Mouse (Mus musculus): ENCODE data around the gene Gm8897.
"Not testable (repeated sequence)": the region's sequence is repeated elsewhere in the genome, so short reads cannot be mapped to it uniquely, and the experiment has no call there.

The Gm8897 gene

DNA sequence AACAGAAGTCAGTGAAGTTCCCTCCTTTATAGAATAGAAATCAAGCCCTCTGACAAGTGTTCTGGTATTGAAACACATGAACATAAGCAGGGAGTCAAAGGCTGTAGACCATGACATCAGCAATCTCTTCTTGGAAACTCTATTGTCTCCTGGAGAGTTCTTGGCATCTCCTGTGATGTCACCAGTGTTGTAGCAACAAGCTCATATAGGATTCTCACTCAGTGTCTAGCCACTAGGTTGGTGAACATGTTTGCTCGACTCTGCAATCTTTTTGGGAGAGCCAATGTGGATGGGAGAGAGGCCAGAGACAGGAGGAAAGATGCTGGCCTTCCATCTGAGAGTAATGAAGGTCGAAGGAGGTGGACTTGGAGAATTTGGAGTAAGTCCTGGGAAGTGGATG, at the start of gene Gm8897:
Gm8897 (plus strand) TSS at position 301 of the 400 bp plus-strand sequence.
- DNase-seq, result not testable (repeated sequence)

DNA sequence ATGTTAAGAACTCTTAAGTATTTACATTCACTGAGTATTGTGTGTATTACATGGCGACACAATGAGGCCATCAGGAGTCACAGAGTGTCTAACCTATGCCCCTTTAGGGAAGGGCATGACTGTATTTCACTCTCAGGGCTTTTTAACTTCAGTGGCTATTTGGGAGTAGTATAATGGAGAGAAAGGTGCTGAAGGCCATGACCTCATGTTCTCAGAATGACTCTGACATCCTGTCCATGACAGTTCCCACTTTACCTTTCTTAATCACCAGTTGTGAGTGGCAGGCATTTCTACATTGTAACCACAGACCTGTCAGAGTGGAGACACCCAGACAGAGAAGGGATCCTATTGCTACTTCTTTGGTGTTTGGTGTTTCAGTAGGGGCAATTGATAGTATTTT, 473 bp downstream of the Gm8897 start:
- DNase-seq, result not testable (repeated sequence)
